Mouse (Mus musculus) intestine, postnatal 0 days (tissue): ENCODE data around the gene Tbcd. TPM values are rescaled to one million over a fixed set of nuclear protein-coding genes. Genes with fewer than 3 reads are reported as not detected.
A peak's percentile ranks its signal among the peaks of the same experiment; 100 is the strongest.

Source experiments
- ATAC-seq: fragments of 200-750 bp; cut with Nextera tagmentation; 2 replicates; pipeline ENCODE4 v1.8.0; 2017; ENCODE audit warnings: mild to moderate bottlenecking, moderate TSS enrichment, moderate library complexity
- H3K27ac ChIP-seq: fragments of 300-500 bp; sonication (generic); 2 replicates; pipeline ENCODE4 v1.5.1; 2014; ENCODE audit warnings: mild to moderate bottlenecking, low read depth, low read length, moderate library complexity
- H3K27me3 ChIP-seq: fragments of 300-500 bp; sonication (generic); replicated peaks from 2 replicates; pipeline ENCODE4 v1.6.1; 2014; ENCODE audit warnings: low read length, mixed read lengths; ENCODE audit not compliant: control insufficient read depth, insufficient read depth
- H3K36me3 ChIP-seq: fragments of 300-500 bp; sonication (generic); 2 replicates; pipeline ENCODE4 v1.6.1; 2014; ENCODE audit warnings: mild to moderate bottlenecking, moderate library complexity; ENCODE audit not compliant: control insufficient read depth, insufficient read depth
- H3K4me1 ChIP-seq: fragments of 300-500 bp; sonication (generic); replicated peaks from 2 replicates; pipeline ENCODE4 v1.6.1; 2014; ENCODE audit warnings: antibody characterized with exemption, low read length, mixed read lengths; ENCODE audit not compliant: control insufficient read depth, insufficient read depth
- H3K4me2 ChIP-seq: fragments of 300-500 bp; sonication (generic); replicated peaks from 2 replicates; pipeline ENCODE4 v1.6.1; 2014; ENCODE audit warnings: low read depth, mild to moderate bottlenecking, moderate library complexity
- H3K4me3 ChIP-seq: fragments of 300-500 bp; sonication (generic); 2 replicates; pipeline ENCODE4 v1.5.1; 2014; ENCODE audit warnings: low read depth, low read length
- H3K9ac ChIP-seq: fragments of 300-500 bp; sonication (generic); 2 replicates; pipeline ENCODE4 v1.6.1; 2014; ENCODE audit warnings: mild to moderate bottlenecking, low read depth, low read length
- H3K9me3 ChIP-seq: fragments of 300-500 bp; sonication (generic); 2 replicates; pipeline ENCODE4 v1.6.1; 2016; ENCODE audit warnings: mixed run types; ENCODE audit not compliant: control insufficient read depth
- CTCF ChIP-seq: sonication (generic); IDR thresholded peaks from 2 replicates; pipeline ENCODE4 v1.5.1; 2016; ENCODE audit warnings: low read depth, mild to moderate bottlenecking, control low read depth, antibody characterized with exemption, moderate library complexity
- WGBS: fragments of 180-500 bp; shearing (Covaris S2); extraction: QIAGEN DNeasy Blood & Tissue Kit; methylation state at CpG from one replicate; pipeline ENCODE4 v1.1.7; 2014; 5-methylcytosine and 5-hydroxymethylcytosine counted together
- polyA plus RNA-seq: library from polyadenylated mRNA; unstranded; fragments of >200 nt; fragmentation: Nextera tagmentation; extraction: Ambion mirVana; gene quantifications from 2 replicates; pipeline ENCODE4 v1.2.1, GENCODE M21; 2015

Tbcd gene
- polyA plus RNA-seq, 1 experiment from 2014 or later = 29.9 TPM

GRCm38 (mm10) chr11:121467408-121467807, 15.7 kb downstream of the Tbcd start:
- H3K27ac ChIP-seq = no peak overlapping the region; the same call in 1 of the 2 replicates
- peaks cover 15% of the 10 kb centered on the region; the same call in 1 of the 2 replicates for H3K36me3 ChIP-seq
- no peaks in the 10 kb centered on the region for H3K9me3 ChIP-seq
- H3K27me3 ChIP-seq = no peaks in the 10 kb centered on the region
- TF ChIP-seq CTCF = no peak
- no peak overlapping the region for H3K4me2 ChIP-seq
- no peak overlapping the region for H3K4me3 ChIP-seq
- peak; percentile 73 for ATAC-seq
- H3K4me1 ChIP-seq = no peaks in the 10 kb centered on the region
- H3K9ac ChIP-seq = no peak overlapping the region
- 45% methylated on average over 6 of the region's 6 CpGs for WGBS

GRCm38 (mm10) chr11:121474831-121475230, 23.1 kb downstream of the Tbcd start:
- no peak for ATAC-seq
- Histone ChIP-seq H3K36me3 (peaks cover 14% of the 10 kb centered on the region; the same call in 1 of the 2 replicates), H3K9me3 (no peaks in the 10 kb centered on the region), H3K27ac (no peak overlapping the region), H3K4me1 (no peaks in the 10 kb centered on the region), H3K4me2 (no peak overlapping the region), H3K9ac (no peak overlapping the region), H3K4me3 (no peak overlapping the region), H3K27me3 (no peaks in the 10 kb centered on the region)
- WGBS = 81% methylated on average over 3 of the region's 3 CpGs
- TF ChIP-seq CTCF = no peak

- H3K4me1 ChIP-seq = no peaks in the 10 kb centered on the region
- no peak overlapping the region for H3K4me2 ChIP-seq
- ATAC-seq = peak; percentile 41; the same call in 1 of the 2 replicates
- no peak overlapping the region for H3K4me3 ChIP-seq
- 26% methylated on average over 9 of the region's 9 CpGs for WGBS
- TF ChIP-seq CTCF = peak; percentile 97
- no peaks in the 10 kb centered on the region for H3K27me3 ChIP-seq
- no peak overlapping the region for H3K27ac ChIP-seq
- H3K36me3 ChIP-seq = peaks cover 13% of the 10 kb centered on the region; the same call in 1 of the 2 replicates
- H3K9ac ChIP-seq = no peak overlapping the region
- H3K9me3 ChIP-seq = no peaks in the 10 kb centered on the region
Measured at GRCm38 (mm10) chr11:121475699-121476415, 24.1 kb downstream of the Tbcd start.

GRCm38 (mm10) chr11:121479476-121480203, 27.9 kb downstream of the Tbcd start:
- ATAC-seq = no peak
- H3K27ac ChIP-seq = no peak overlapping the region
- no peak for TF ChIP-seq CTCF
- H3K4me1 ChIP-seq = no peaks in the 10 kb centered on the region
- H3K36me3 ChIP-seq = peaks cover 17% of the 10 kb centered on the region; the same call in 1 of the 2 replicates
- no peak overlapping the region for H3K4me2 ChIP-seq
- 91% methylated on average over 15 of the region's 15 CpGs for WGBS
- H3K9me3 ChIP-seq = no peaks in the 10 kb centered on the region
- H3K9ac ChIP-seq = no peak overlapping the region
- H3K4me3 ChIP-seq = no peak overlapping the region
- no peaks in the 10 kb centered on the region for H3K27me3 ChIP-seq

DNA sequence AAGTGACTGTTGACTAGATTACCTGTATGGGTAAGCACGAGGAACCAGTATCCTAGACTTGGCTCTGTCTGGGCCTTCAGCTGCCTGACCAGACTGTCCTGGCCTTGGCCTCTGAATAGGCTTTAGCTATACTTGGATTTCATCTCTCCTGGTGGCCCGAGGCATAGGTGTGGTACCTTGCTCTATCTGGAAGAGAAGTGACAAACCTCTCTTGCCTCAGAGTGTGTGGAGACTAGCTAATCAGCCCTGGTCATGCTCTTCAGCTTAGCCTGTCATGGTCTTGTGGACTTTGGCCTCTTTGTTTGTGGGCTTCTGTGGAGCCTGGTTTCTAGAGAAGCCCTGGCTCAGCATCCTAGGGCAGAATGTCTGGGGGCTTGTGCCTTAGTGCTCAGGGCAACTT, 29.4 kb downstream of the Tbcd start:
- Histone ChIP-seq H3K27ac (no peak overlapping the region), H3K4me2 (no peak overlapping the region), H3K4me1 (no peaks in the 10 kb centered on the region), H3K36me3 (peaks cover 17% of the 10 kb centered on the region; the same call in 1 of the 2 replicates), H3K4me3 (no peak overlapping the region), H3K9ac (no peak overlapping the region), H3K27me3 (no peaks in the 10 kb centered on the region), H3K9me3 (no peaks in the 10 kb centered on the region)
- no peak for TF ChIP-seq CTCF
- WGBS = 67% methylated on average over 2 of the region's 2 CpGs
- ATAC-seq = no peak

GRCm38 (mm10) chr11:121485882-121486281, 34.1 kb downstream of the Tbcd start:
- H3K4me1 ChIP-seq = no peaks in the 10 kb centered on the region
- H3K4me2 ChIP-seq = no peak overlapping the region
- H3K9me3 ChIP-seq = no peaks in the 10 kb centered on the region
- H3K27me3 ChIP-seq = no peaks in the 10 kb centered on the region
- H3K36me3 ChIP-seq = peaks cover 9% of the 10 kb centered on the region; the same call in 1 of the 2 replicates
- no peak overlapping the region for H3K27ac ChIP-seq
- no peak overlapping the region for H3K9ac ChIP-seq
- 76% methylated on average over 9 of the region's 9 CpGs for WGBS
- TF ChIP-seq CTCF = no peak
- ATAC-seq = no peak
- H3K4me3 ChIP-seq = no peak overlapping the region
